Mouse (Mus musculus) monocyte, adult 5-6 weeks (primary cell): Measurements from ENCODE around the gene Meis2. TPM values are rescaled to one million over a fixed set of nuclear protein-coding genes. Genes with fewer than 3 reads are reported as not detected.

Experiments
- ATAC-seq: fragments of 153-309, 156-312 bp; replicated peaks from 2 replicates; pipeline ENCODE4 v1.8.0; 2017; ENCODE audit warnings: mild to moderate bottlenecking; ENCODE audit not compliant: low TSS enrichment, insufficient number of reproducible peaks, severe bottlenecking, poor library complexity, low FRiP score
- total RNA-seq: library from RNA; stranded (forward); fragments of 200-1000, 200-491, 200-594 nt; gene quantifications from 3 replicates; pipeline ENCODE4 v1.2.3, GENCODE M21; 2017

Gene Meis2
- total RNA-seq, 1 experiment from 2014 or later = not detected

GRCm38 (mm10) chr2:115971296-115971805 is 94.3 kb downstream of the Meis2 start:
- no peak for ATAC-seq

DNA sequence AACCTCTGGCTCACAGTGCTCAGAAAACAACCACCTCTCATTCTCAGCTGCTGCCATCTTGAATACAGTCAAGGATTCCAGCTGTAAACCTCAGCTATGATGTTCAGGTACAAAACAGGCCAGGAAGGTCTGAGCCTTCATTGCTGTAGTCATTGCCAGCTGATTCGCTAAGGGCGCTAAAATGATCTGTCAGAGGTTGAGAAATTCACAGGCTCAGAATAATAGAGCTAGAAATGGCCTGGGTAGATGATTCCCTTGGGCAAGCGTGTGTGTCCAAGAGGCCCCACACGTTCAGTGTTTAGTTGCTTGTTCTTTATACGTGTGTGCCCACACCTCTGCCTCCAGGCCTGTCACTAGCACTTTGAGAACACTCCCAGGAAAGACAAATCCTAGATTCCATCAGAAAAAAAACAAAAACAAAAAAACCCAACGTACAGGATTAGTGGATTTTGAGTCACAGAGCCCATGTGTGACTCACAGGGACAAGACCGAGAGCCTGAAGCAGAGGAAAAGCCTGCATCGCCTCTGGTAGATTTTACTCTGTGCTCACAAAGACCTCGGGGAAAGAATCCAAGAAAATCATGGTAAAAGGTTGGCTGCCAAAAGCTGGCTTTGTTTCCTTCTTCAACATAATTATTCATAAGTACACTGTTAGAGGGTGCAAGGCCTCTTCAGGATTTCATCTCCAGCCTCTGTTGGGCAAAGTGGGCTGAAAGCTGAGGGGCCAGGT is 95.4 kb downstream of the Meis2 start:
- ATAC-seq = no peak

DNA sequence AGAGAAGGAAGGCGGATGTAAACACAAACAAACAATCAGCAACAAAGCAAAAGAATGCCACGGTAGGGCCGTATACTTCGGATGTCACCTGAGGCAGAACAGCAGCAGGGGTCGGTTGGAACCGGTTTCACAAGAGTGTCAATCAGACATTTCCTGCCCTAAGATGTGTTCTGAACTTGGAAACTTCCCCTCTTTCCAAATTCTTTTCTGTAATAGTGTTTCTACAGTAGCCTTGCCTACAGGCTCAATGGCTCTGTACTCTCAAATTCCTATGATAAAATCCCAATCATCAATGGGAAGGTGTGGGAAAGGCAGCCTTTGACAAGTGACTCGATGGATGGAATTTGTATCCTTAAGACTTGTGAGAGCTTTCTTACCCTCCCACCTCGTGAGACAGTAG is 96.4 kb downstream of the Meis2 start:
- no peak for ATAC-seq

DNA sequence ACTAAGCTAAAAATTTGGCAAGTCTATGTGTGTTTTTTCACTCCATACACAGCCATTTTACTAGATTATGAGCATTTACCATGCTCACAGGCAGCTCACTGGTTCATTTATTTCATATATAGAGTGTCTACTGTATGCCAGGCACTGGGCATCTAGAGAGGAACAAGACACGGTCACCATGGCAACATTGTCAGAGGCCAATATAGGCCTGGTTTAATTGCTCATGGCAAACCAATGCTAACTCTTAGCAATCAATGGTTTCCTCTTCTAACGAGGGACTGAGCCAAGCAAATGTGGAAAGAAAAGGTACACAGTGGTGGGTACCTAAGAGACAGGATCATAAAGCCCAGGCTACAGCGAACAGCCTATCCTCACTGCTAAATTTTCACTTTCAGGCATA is 100.7 kb downstream of the Meis2 start:
- ATAC-seq = no peak

DNA sequence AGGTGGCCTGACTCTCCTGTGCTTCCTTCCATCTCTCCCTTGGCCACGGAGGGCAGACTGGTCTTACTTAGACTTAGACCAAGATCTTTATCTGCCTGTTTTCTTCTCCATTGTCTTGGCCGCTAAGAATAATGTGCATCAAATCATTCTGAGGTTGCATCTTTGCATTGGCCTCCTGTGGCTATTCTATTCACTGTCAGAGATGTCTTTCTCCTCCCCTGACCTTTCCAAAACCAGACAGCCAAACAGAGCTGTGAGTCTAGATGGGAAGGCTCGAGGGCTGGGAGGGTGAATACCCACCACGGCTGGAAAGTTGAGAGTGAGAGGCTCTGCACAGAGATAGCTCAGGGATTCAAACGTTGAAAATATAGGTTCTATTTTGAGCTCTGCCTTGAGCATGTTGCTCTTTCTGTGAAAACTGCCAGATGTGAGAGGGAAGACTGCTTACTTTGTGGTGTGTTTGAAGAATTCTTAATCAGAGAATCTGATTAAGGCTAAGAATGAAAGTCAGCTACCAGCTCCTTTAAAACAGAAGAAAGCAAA is 102.3 kb downstream of the Meis2 start:
- no peak for ATAC-seq

DNA sequence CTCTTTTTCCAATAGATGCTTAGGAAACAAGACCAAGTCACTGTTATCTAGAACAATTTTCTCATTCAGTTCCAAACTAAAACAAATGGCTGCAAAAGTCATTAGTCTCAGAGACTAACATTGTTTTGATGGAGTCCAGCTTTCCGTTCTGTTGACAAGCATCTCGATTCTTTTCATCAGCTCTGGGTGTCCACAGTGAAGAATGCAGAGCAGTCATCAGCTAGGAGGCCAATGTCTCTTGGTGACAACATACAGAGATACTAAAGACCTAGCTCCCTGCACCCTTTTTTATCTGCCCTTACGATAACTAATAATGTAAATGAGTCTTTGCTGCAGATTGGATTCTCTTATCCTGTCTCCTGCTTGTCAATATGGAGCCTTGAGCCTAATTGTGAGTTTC is 102.9 kb downstream of the Meis2 start:
- ATAC-seq = no peak

- no peak for ATAC-seq
These were observed 103.5 kb downstream of the Meis2 start for GRCm38 (mm10) chr2:115962113-115962512.

GRCm38 (mm10) chr2:115960615-115961014 is 105.0 kb downstream of the Meis2 start:
- no peak for ATAC-seq

DNA sequence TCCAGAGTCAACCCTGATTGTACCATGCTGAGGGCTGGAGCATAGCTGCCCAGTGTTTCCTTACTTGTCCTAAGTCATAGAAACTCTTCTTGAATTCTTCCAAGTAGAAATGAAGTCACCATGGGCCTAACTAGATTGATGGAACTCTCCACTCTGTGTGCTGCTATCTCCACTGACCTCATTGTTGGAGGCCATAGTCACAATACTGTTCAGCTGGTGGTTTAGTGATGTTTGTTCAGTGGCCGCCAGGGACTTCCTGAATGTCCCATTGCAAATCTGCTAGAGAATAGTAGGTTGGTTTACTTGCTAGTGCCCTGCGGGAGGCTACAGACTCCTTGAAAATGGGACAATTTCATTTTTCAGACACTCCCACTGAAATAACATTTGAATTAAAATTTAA is 108.9 kb downstream of the Meis2 start:
- ATAC-seq = no peak

GRCm38 (mm10) chr2:115950645-115951044 is 115.0 kb downstream of the Meis2 start:
- ATAC-seq = no peak

DNA sequence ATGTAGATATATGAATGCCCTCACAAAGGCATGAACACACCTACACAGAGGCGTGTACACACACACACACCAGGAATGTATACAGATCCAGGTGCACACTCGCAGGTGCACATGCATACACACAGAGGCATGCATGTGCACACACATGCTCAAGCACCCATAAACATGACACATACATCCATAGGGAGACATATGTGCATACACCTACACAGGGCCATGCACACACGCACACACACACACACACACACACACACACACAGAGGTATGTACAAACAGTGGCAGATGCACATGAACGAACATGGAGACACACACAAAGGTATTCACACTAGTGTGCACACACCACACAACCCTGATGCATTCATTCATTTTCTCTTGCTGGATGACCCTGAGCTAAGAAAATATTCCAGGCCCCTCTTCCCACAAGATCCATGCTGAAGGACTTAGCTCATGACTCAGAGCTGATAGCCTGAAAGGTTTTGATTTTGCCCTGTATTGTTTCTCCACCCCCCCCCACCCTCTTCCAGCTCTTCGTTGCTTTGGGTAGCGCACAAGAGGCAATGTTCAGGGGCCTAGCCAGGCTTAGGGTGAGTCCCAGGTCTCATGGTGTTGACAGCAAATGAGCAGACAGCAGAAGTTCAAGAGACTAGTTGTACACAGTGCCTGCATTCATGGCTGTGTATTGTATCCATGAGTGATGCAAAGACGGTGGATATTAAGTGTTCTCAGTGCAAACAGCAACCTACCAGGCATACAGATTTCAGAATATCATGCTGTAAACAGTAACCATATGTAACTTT is 116.8 kb downstream of the Meis2 start:
- ATAC-seq = 0 out of 2 replicates have a peak, but pooled peaks have one; percentile 31

- no peak for ATAC-seq
These were observed 117.9 kb downstream of the Meis2 start for GRCm38 (mm10) chr2:115947714-115948226.

DNA sequence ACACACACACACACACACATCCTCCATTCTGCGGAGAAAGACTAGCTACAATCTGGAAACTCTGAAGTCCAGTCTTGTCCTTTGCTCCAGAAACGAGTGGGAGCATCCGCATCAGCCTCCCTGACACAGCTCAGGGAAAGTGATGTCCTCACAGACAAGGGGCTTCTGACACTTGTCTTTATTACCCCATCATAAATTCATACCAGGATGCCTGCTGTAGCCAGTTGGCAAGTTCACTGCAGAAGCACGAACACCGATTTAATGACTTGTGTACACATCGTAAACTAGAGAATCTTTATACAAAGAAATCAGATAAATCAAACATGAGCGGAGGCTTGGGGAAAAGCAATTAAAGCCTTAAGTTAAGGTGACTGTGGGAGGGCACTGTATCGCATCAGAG is 122.6 kb downstream of the Meis2 start:
- ATAC-seq = no peak

- ATAC-seq = no peak
These were observed 125.8 kb downstream of the Meis2 start for GRCm38 (mm10) chr2:115939849-115940248.

- ATAC-seq = no peak
These were observed 126.6 kb downstream of the Meis2 start for GRCm38 (mm10) chr2:115938926-115939563.

DNA sequence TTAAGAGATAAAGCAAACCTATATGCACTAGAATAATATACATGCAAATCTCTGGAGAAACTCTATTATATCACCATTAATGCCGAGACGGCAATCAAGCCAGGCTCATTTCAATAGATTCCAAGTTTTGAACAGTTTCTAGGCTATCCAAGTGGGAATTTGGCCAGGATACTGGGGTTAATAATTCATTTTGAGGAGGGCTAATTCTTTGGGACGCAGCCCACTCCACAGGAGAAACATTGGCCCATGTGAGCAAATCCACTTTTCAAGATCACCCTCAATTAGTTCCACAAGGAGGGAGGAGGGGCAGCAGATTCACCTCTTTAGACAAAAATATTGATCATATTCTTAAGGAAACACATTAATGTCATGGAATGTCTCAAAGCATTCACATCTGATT is 127.3 kb downstream of the Meis2 start:
- no peak for ATAC-seq

GRCm38 (mm10) chr2:115937896-115938295 is 127.7 kb downstream of the Meis2 start:
- no peak for ATAC-seq

DNA sequence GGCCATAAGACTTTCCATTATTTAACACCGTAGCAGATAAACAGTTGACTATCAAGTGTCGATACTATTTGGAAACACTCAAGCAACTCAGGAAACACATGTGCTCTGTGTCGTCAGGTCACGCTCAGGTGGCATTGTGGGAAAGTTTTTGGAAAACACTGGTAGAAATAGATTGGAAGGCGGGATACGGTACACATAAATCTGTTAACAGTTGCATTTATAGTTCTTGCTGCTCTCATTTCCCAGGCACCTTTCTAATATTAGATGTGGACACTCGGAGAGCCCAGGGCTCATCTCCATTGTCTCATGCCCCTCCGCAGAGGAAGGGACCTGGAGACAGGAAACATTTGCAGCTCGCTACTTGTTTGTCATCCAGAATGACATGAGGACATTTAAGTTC is 128.9 kb downstream of the Meis2 start:
- no peak for ATAC-seq

DNA sequence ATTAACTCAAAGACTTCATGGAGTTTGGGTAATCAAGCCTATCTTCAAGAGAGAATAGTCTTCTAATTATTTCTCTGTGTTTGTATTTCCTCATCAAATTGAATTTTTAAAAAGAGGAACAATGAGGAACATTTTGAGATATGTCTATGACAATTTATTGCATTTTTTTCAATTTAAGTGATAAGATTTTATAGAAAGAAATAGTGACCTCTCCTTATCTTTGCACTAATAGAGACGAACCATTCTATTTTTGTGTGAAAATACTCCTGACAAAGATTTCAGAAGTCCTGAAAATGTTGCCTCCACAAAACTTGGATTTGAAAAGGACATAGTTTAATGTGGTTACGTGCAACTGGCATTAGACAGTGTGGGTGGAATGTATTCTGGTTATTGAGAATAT is 131.3 kb downstream of the Meis2 start:
- no peak for ATAC-seq
